Mouse (Mus musculus): ENCODE measurements at regions not wholly inside any gene's neighbourhood (a gene's known extent, or its start where the extent isn't known, plus 50 kb on each side); places are given as distances from the start of the nearest gene placed in this dataset.

- no peak for TF ChIP-seq CTCF (IDR thresholded peaks at IDR 0.05; ENCODE audit: low read depth)
- no peak overlapping the region for H3K9ac ChIP-seq
- H3K4me2 ChIP-seq (ENCODE audit: low read depth) = no peak overlapping the region
- no peak for DNase-seq
- 81% methylated on average over 4 of the region's 4 CpGs for WGBS
- no peaks in the 10 kb centered on the region for H3K27me3 ChIP-seq (ENCODE audit: insufficient read depth, low read length)
- no peaks in the 10 kb centered on the region for H3K4me1 ChIP-seq (ENCODE audit: insufficient read depth)
- H3K27ac ChIP-seq (ENCODE audit: low read depth, low read length) = no peak overlapping the region
- H3K36me3 ChIP-seq (ENCODE audit: insufficient read depth) = no peaks in the 10 kb centered on the region
- no peaks in the 10 kb centered on the region for H3K9me3 ChIP-seq (ENCODE audit: low read length)
- no peak for ATAC-seq
- no peak overlapping the region for H3K4me3 ChIP-seq (ENCODE audit: low read depth, low read length)
Measured at GRCm38 (mm10) chr12:15244966-15245365, 571.8 kb downstream of the Trib2 start.

GRCm38 (mm10) chr12:15222497-15223170, 594.1 kb downstream of the Trib2 start:
- Histone ChIP-seq H3K9ac (no peak overlapping the region), H3K4me3 (ENCODE audit: low read depth, low read length) (no peak overlapping the region), H3K4me1 (ENCODE audit: insufficient read depth) (peaks cover 3% of the 10 kb centered on the region; the same call in 1 of the 2 replicates), H3K4me2 (ENCODE audit: low read depth) (no peak overlapping the region), H3K36me3 (ENCODE audit: insufficient read depth) (no peaks in the 10 kb centered on the region), H3K27ac (ENCODE audit: low read depth, low read length) (no peak overlapping the region), H3K9me3 (ENCODE audit: low read length) (no peaks in the 10 kb centered on the region), H3K27me3 (ENCODE audit: insufficient read depth, low read length) (no peaks in the 10 kb centered on the region)
- ATAC-seq (no peak), DNase-seq (peak; percentile 5)
- TF ChIP-seq CTCF (IDR thresholded peaks at IDR 0.05; ENCODE audit: low read depth) = no peak
- WGBS = 78% methylated on average over 5 of the region's 5 CpGs

GRCm38 (mm10) chr12:15218504-15218903, 598.2 kb downstream of the Trib2 start:
- no peaks in the 10 kb centered on the region for H3K9me3 ChIP-seq (ENCODE audit: low read length)
- no peaks in the 10 kb centered on the region for H3K36me3 ChIP-seq (ENCODE audit: insufficient read depth)
- peak; percentile 20; the same call in 1 of the 2 replicates for TF ChIP-seq CTCF (IDR thresholded peaks at IDR 0.05; ENCODE audit: low read depth)
- peak overlapping the region; percentile 18; the same call in 1 of the 2 replicates for H3K4me3 ChIP-seq (ENCODE audit: low read depth, low read length)
- ATAC-seq (peak; percentile 66), DNase-seq (peak; percentile 42)
- no peaks in the 10 kb centered on the region for H3K27me3 ChIP-seq (ENCODE audit: insufficient read depth, low read length)
- H3K9ac ChIP-seq = 0 out of 2 replicates have a peak overlapping the region, but pooled peaks have one; percentile 25
- WGBS = 17% methylated on average over 8 of the region's 8 CpGs
- peak overlapping the region; percentile 35 for H3K4me2 ChIP-seq (ENCODE audit: low read depth)
- peaks cover 3% of the 10 kb centered on the region; the same call in 1 of the 2 replicates for H3K4me1 ChIP-seq (ENCODE audit: insufficient read depth)
- no peak overlapping the region for H3K27ac ChIP-seq (ENCODE audit: low read depth, low read length)

- Histone ChIP-seq H3K27me3 (ENCODE audit: insufficient read depth, low read length) (no peaks in the 10 kb centered on the region), H3K9ac (no peak overlapping the region), H3K4me2 (ENCODE audit: low read depth) (no peak overlapping the region), H3K36me3 (ENCODE audit: insufficient read depth) (no peaks in the 10 kb centered on the region), H3K27ac (ENCODE audit: low read depth, low read length) (no peak overlapping the region), H3K4me3 (ENCODE audit: low read depth, low read length) (no peak overlapping the region), H3K9me3 (ENCODE audit: low read length) (no peaks in the 10 kb centered on the region), H3K4me1 (ENCODE audit: insufficient read depth) (peaks cover 3% of the 10 kb centered on the region; the same call in 1 of the 2 replicates)
- ATAC-seq (no peak), DNase-seq (no peak)
- whole genome bisulfite sequencing = 61% methylated on average over 3 of the region's 3 CpGs
- TF ChIP-seq CTCF (IDR thresholded peaks at IDR 0.05; ENCODE audit: low read depth) = no peak
Measured at GRCm38 (mm10) chr12:15216180-15216579, 600.5 kb downstream of the Trib2 start.

- Histone ChIP-seq H3K4me1 (ENCODE audit: insufficient read depth) (no peaks in the 10 kb centered on the region), H3K4me3 (ENCODE audit: low read depth, low read length) (no peak overlapping the region), H3K36me3 (ENCODE audit: insufficient read depth) (no peaks in the 10 kb centered on the region), H3K9ac (no peak overlapping the region), H3K27ac (ENCODE audit: low read depth, low read length) (no peak overlapping the region), H3K27me3 (ENCODE audit: insufficient read depth, low read length) (no peaks in the 10 kb centered on the region), H3K9me3 (ENCODE audit: low read length) (no peaks in the 10 kb centered on the region), H3K4me2 (ENCODE audit: low read depth) (no peak overlapping the region)
- 36% methylated on average over 6 of the region's 6 CpGs for WGBS
- no peak for TF ChIP-seq CTCF (IDR thresholded peaks at IDR 0.05; ENCODE audit: low read depth)
- DNase-seq = no peak
- peak; percentile 42 for ATAC-seq
Measured at GRCm38 (mm10) chr12:15174411-15175041, 642.2 kb downstream of the Trib2 start.

GRCm38 (mm10) chr12:15162605-15163004, 654.1 kb downstream of the Trib2 start:
- DNase-seq (no peak), ATAC-seq (no peak)
- TF ChIP-seq CTCF (IDR thresholded peaks at IDR 0.05; ENCODE audit: low read depth) = no peak
- Histone ChIP-seq H3K4me2 (ENCODE audit: low read depth) (no peak overlapping the region), H3K27me3 (ENCODE audit: insufficient read depth, low read length) (no peaks in the 10 kb centered on the region), H3K27ac (ENCODE audit: low read depth, low read length) (no peak overlapping the region), H3K9me3 (ENCODE audit: low read length) (no peaks in the 10 kb centered on the region), H3K36me3 (ENCODE audit: insufficient read depth) (no peaks in the 10 kb centered on the region), H3K9ac (no peak overlapping the region), H3K4me3 (ENCODE audit: low read depth, low read length) (no peak overlapping the region), H3K4me1 (ENCODE audit: insufficient read depth) (no peaks in the 10 kb centered on the region)
- WGBS = 84% methylated on average over 5 of the region's 5 CpGs

GRCm38 (mm10) chr12:15161864-15162263, 654.9 kb downstream of the Trib2 start:
- TF ChIP-seq CTCF (IDR thresholded peaks at IDR 0.05; ENCODE audit: low read depth) = no peak
- DNase-seq (peak; percentile 23), ATAC-seq (peak; percentile 50)
- Histone ChIP-seq H3K27me3 (ENCODE audit: insufficient read depth, low read length) (no peaks in the 10 kb centered on the region), H3K9ac (no peak overlapping the region), H3K4me3 (ENCODE audit: low read depth, low read length) (no peak overlapping the region), H3K27ac (ENCODE audit: low read depth, low read length) (no peak overlapping the region), H3K36me3 (ENCODE audit: insufficient read depth) (no peaks in the 10 kb centered on the region), H3K4me1 (ENCODE audit: insufficient read depth) (no peaks in the 10 kb centered on the region), H3K4me2 (ENCODE audit: low read depth) (no peak overlapping the region), H3K9me3 (ENCODE audit: low read length) (no peaks in the 10 kb centered on the region)
- 58% methylated on average over 3 of the region's 3 CpGs for WGBS
